ENCODE assay signal across 8 mouse cellular contexts in the genomic region with DNA sequence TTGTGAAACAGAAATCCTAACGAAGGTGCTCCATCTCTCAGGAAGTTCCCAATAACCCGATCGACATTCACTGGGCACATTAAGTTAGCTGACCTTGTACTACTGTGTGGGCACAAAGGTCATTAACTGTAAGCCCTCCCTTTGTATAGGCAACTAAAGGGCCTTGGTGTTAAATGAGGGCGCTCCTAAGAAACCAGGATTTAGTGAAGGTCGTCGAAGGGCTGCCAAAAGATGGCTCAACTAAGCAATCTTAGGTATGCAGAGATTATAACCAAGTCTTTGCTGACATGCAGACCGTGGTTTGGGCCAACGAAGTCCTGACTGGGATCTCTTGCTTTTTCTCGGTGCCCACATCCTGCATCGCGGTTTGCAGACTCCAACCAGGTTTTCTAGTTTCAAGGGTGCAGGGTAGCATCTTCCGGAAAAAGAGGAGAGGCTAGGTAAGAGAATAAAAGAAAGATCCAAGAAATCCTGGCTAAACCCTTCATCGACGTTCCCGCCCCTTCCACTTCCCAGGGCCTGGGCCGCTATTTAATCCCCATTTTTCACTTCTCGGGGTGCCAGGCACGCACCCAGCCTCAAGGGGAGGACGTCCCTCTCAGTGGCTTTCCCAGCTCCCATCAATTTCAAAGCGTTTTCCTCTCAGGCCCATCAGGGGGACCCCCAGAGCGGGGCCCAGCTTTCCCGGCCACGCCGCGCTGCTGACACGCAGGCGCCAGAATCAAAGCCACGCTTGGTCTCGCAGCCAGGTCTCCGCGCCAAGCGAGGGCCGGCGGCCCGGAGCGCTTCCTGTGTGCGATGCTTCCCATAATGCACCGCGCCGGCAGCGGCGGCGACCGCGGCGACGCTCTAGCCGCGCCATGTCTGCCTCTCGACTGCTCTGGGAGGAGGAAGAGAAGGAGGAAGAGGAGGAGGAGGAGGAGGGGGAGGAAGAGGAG. TPM values are rescaled to one million over a fixed set of nuclear protein-coding genes. Genes with fewer than 3 reads are reported as not detected.
DNase-seq lines count a peak whose midpoint lies in the region; ATAC-seq lines count a peak whose summit lies in the region.
"Not testable (repeated sequence)": the region's sequence is repeated elsewhere in the genome, so short reads cannot be mapped to it uniquely, and the experiment has no call there.

A gene (plus strand): TSS at position 893 of the 938 bp plus-strand sequence.

- peak within 1 kb of the TSS; percentile 96 for H3K4me2 ChIP-seq in hindbrain, embryonic 14.5 days (replicated peaks)

- peak; percentile 90 for ATAC-seq in hindbrain, embryonic 14.5 days (ENCODE audit: low FRiP score)

- peak; percentile 93 for DNase-seq in R1 (ENCODE audit: low read depth, low spot score)
- DNase-seq in cerebellum, postnatal 25 days = peak; percentile 96 to 97
- peak; percentile 82 to 86 for DNase-seq in frontal cortex, postnatal 25 days (ENCODE audit: low spot score in 2 of 2)
- peak; percentile 92 for DNase-seq in hindbrain, embryonic 14.5 days (ENCODE audit: low spot score)
- peak; percentile 83 for DNase-seq in left cerebral cortex, adult 11 months (ENCODE audit: low spot score)
- DNase-seq in lung, postnatal 4 days = peak; percentile 93 to 95
- DNase-seq in retina, postnatal 7 days (ENCODE audit: low read depth, low spot score) = peak; percentile 84
- peak; percentile 88 for DNase-seq in urinary bladder, adult 2 months (ENCODE audit: low spot score)

- H3K4me3 ChIP-seq in hindbrain, embryonic 14.5 days (replicated peaks; ENCODE audit: low read length) = peak within 1 kb of the TSS; percentile 74

- not testable (repeated sequence) for H3K27me3 ChIP-seq in hindbrain, embryonic 14.5 days (ENCODE audit: control insufficient read depth, insufficient read depth, low read length)

- WGBS in hindbrain, embryonic 14.5 days = 3% methylated on average over 50 of the region's 50 CpGs

- H3K4me1 ChIP-seq in hindbrain, embryonic 14.5 days (replicated peaks; ENCODE audit: control insufficient read depth, insufficient read depth, low read length) = peaks cover 24% of the 10 kb centered on the region

- H3K27ac ChIP-seq in hindbrain, embryonic 14.5 days = peak within 1 kb of the TSS; percentile 92

- peak within 1 kb of the TSS; percentile 94 for H3K9ac ChIP-seq in hindbrain, embryonic 14.5 days

- H3K9me3 ChIP-seq in hindbrain, embryonic 14.5 days (ENCODE audit: control insufficient read depth, low read length) = not testable (repeated sequence)

- H3K36me3 ChIP-seq in hindbrain, embryonic 14.5 days (replicated peaks; ENCODE audit: control insufficient read depth, insufficient read depth) = not testable (repeated sequence)

RNA-seq across cellular contexts. Expression of the gene that starts here (rescaled TPM):
- 42.1 and 49.2 TPM in 2 replicates for polyA plus RNA-seq in hindbrain, embryonic 14.5 days (2014; fragmentation: Nextera tagmentation; extraction: Ambion mirVana)
- 19.4 and 21.4 TPM in 2 replicates for polyA plus RNA-seq in urinary bladder, adult 2 months (2012; rRNA removed)

Comparison
In these comparisons a context has a peak if more than half of its experiments do, and no peak if none do; other contexts are left out.
1. Peak in every context shown above with its lines: DNase-seq, ATAC-seq, H3K4me3 ChIP-seq and H3K27ac ChIP-seq.